Mouse (Mus musculus) cerebellum, adult 2 months (tissue): Measurements from ENCODE around the gene Slc8b1.

Source experiments
- CTCF ChIP-seq: fragments of 200-500 bp; IDR thresholded peaks from 2 replicates; pipeline ENCODE4 v1.5.1; 2011; ENCODE audit warnings: low read depth, mild to moderate bottlenecking, control low read depth, low read length, moderate library complexity, borderline replicate concordance; ENCODE audit not compliant: insufficient read depth
- POLR2A ChIP-seq: fragments of 200-500 bp; IDR thresholded peaks from 2 replicates; pipeline ENCODE4 v1.6.1; 2011; ENCODE audit warnings: low read length, control low read depth, borderline replicate concordance; ENCODE audit not compliant: insufficient read depth

DNA sequence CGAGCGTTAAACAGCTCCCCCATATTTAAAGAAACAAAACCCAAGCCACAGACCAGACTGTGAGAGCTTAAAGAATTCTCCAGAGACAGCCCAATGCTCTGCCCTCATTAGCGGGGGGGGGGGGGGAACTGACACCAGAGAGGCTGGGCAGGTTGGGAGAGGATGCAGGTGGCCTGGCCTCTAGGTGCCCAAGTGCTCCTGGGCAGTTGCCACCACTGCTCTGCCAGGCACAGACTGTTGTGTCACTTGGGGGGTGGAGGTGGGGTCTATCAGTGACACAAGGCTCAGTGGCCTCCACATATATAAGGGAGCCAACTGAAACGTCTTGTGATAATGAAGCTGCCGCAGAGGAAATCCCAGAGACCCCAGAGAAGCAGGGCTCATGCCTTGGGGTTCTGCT is 25.7 kb downstream of the Slc8b1 start:
- TF ChIP-seq POLR2A = no peak
- no peak for TF ChIP-seq CTCF
